Comparison of ENCODE assay signal across 10 mouse cellular contexts in genomic region chr4:119275226-119275625, GRCm38 (mm10). TPM values are rescaled to one million over a fixed set of nuclear protein-coding genes. Genes with fewer than 3 reads are reported as not detected.
DNase-seq lines count a peak whose midpoint lies in the region; ATAC-seq and TF ChIP-seq lines count a peak whose summit lies in the region.
"Had no signal": no experiment of that assay in that cellular context is flagged by ENCODE, and none has a peak within 500 bp of the region (broad histone marks: within the 10 kb centered on the region; RNA-seq: fewer than 3 reads in every experiment).

No protein-coding gene starts in this region.

- no peak overlapping the region for H3K4me2 ChIP-seq in heart, embryonic 12.5 days
- H3K4me2 ChIP-seq in liver, embryonic 14.5 days (ENCODE audit: low read depth), result no peak overlapping the region

- no peak; the same call in 1 of the 2 replicates for TF ChIP-seq CTCF in left cerebral cortex, adult 2 months (IDR thresholded peaks at IDR 0.05)
- no peak for TF ChIP-seq CTCF in liver, embryonic 14.5 days (IDR thresholded peaks at IDR 0.05; ENCODE audit: low read depth)
- TF ChIP-seq CTCF in small intestine, adult 2 months (IDR thresholded peaks at IDR 0.05; ENCODE audit: extremely low read depth, insufficient read length, insufficient replicate concordance, low read depth, low read length), result no peak

- H3K4me1 ChIP-seq in heart, embryonic 12.5 days (replicated peaks), result peaks cover 8% of the 10 kb centered on the region; the same call in 1 of the 2 replicates
- H3K4me1 ChIP-seq in liver, embryonic 14.5 days (replicated peaks; ENCODE audit: control insufficient read depth in 2 of 2, insufficient read depth in 2 of 2, low read length in 1 of 2), result peaks cover 0 to 7% of the 10 kb centered on the region in 2 experiments; a peak in 2 of 4 replicates
- peaks cover 2% of the 10 kb centered on the region; the same call in 1 of the 2 replicates for H3K4me1 ChIP-seq in small intestine, adult 2 months (ENCODE audit: control insufficient read depth, insufficient read depth, insufficient read length, low read length)

- DNase-seq in left cerebral cortex, adult 2 months (ENCODE audit: extremely low spot score in 1 of 2, low spot score in 2 of 2), result no peak
- no peak for DNase-seq in left cerebral cortex, postnatal 36 days (ENCODE audit: low spot score in 2 of 2)
- no peak for DNase-seq in liver, embryonic 14.5 days (ENCODE audit: low read depth in 3 of 3, low spot score in 3 of 3)
- DNase-seq in cerebellum, postnatal 4 days (ENCODE audit: low spot score in 2 of 2), result no peak
- no peak for DNase-seq in frontal cortex, postnatal 14 days (ENCODE audit: low spot score in 2 of 2)
- DNase-seq: adrenal gland, postnatal 36 days; cerebellum, postnatal 10 days; gastrocnemius, postnatal 25 days had no signal

- H3K27me3 ChIP-seq in heart, embryonic 12.5 days (replicated peaks), result no peaks in the 10 kb centered on the region
- no peaks in the 10 kb centered on the region for H3K27me3 ChIP-seq in liver, embryonic 14.5 days (ENCODE audit: control insufficient read depth, insufficient read depth, low read length)
- no peaks in the 10 kb centered on the region for H3K27me3 ChIP-seq in small intestine, adult 2 months (ENCODE audit: control insufficient read depth, insufficient read depth, low read length)

- no peak overlapping the region for H3K9ac ChIP-seq in heart, embryonic 12.5 days
- H3K9ac ChIP-seq in liver, embryonic 14.5 days (replicated peaks), result no peak overlapping the region

- no peak for TF ChIP-seq POLR2A in small intestine, adult 2 months (IDR thresholded peaks at IDR 0.05; ENCODE audit: low read depth, low read length)

- ATAC-seq in heart, embryonic 12.5 days (ENCODE audit: insufficient number of reproducible peaks, low FRiP score), result 0 out of 2 replicates have a peak, but pooled peaks have one; percentile 46
- no peak for ATAC-seq in liver, embryonic 14.5 days (ENCODE audit: insufficient read depth)

- H3K9me3 ChIP-seq in heart, embryonic 12.5 days (replicated peaks), result no peaks in the 10 kb centered on the region
- no peaks in the 10 kb centered on the region for H3K9me3 ChIP-seq in liver, embryonic 14.5 days (ENCODE audit: control insufficient read depth, low read length)

- intact Hi-C loops in left cerebral cortex, adult 2 months (cut with DNase I), result no loop called here
- intact Hi-C loops in left cerebral cortex, postnatal 36 days (cut with DNase I), result no loop called here

- H3K4me3 ChIP-seq in left cerebral cortex, adult 2 months, result no peak overlapping the region
- no peak overlapping the region for H3K4me3 ChIP-seq in heart, embryonic 12.5 days
- no peak overlapping the region for H3K4me3 ChIP-seq in liver, embryonic 14.5 days (ENCODE audit: insufficient read depth in 1 of 2, low read depth in 2 of 2, low read length in 2 of 2)
- no peak overlapping the region for H3K4me3 ChIP-seq in small intestine, adult 2 months (ENCODE audit: low read depth, low read length)

- H3K27ac ChIP-seq in left cerebral cortex, adult 2 months, result peak overlapping the region; percentile 38
- peak overlapping the region; percentile 55 for H3K27ac ChIP-seq in heart, embryonic 12.5 days (ENCODE audit: poor library complexity, severe bottlenecking)
- peak overlapping the region; percentile 35 for H3K27ac ChIP-seq in liver, embryonic 14.5 days
- H3K27ac ChIP-seq in small intestine, adult 2 months (ENCODE audit: insufficient read depth, low read depth, low read length), result peak overlapping the region; percentile 77

- H3K36me3 ChIP-seq in heart, embryonic 12.5 days, result peaks cover 94% of the 10 kb centered on the region
- peaks cover 64% of the 10 kb centered on the region for H3K36me3 ChIP-seq in liver, embryonic 14.5 days (replicated peaks; ENCODE audit: control insufficient read depth, insufficient read depth, low read depth)
- H3K36me3 ChIP-seq in small intestine, adult 2 months (ENCODE audit: control insufficient read depth, insufficient read depth, low read length), result peaks cover 59% of the 10 kb centered on the region

- 39% methylated on average over 2 of the region's 2 CpGs for WGBS in heart, embryonic 12.5 days
- 17% methylated on average over 2 of the region's 2 CpGs for WGBS in liver, embryonic 14.5 days (ENCODE audit: insufficient replicate concordance)
- 35% methylated on average over 2 of the region's 2 CpGs for WGBS in small intestine, adult 2 months

- no peak for TF ChIP-seq EP300 in liver, embryonic 14.5 days (IDR thresholded peaks at IDR 0.05; ENCODE audit: low read depth)

RNA-seq across cellular contexts. Expression of gene Ybx1, which starts 19.2 kb away (rescaled TPM):
- 100 to 1,000 TPM; 191 to 223 TPM for total RNA-seq in left cerebral cortex, adult 2 months (2021)
- 100 to 1,000 TPM; 211 to 212 TPM for total RNA-seq in left cerebral cortex, postnatal 36 days (2021)
- 851 and 903 TPM in 2 replicates for polyA plus RNA-seq in heart, embryonic 12.5 days (2016; fragmentation: Nextera tagmentation; extraction: Ambion mirVana)
- 135 and 250 TPM in 2 replicates for polyA plus RNA-seq in liver, embryonic 14.5 days (2012; rRNA removed)
- 297 and 335 TPM in 2 replicates for polyA plus RNA-seq in liver, embryonic 14.5 days (2014; fragmentation: Nextera tagmentation; extraction: Ambion mirVana)
- polyA plus RNA-seq in small intestine, adult 2 months (2012; rRNA removed), result 202 and 242 TPM in 2 replicates

RNA-seq across cellular contexts. Expression of gene Cldn19, which starts 20.0 kb away (rescaled TPM):
- under 1 TPM; 0.18 to 0.30 TPM for total RNA-seq in left cerebral cortex, adult 2 months (2021)
- under 1 TPM; 0.27 to 0.32 TPM for total RNA-seq in left cerebral cortex, postnatal 36 days (2021)
- polyA plus RNA-seq in heart, embryonic 12.5 days (2016; fragmentation: Nextera tagmentation; extraction: Ambion mirVana), result not detected in 2 replicates
- polyA plus RNA-seq in liver, embryonic 14.5 days (2012; rRNA removed), result not detected in 2 replicates
- polyA plus RNA-seq in liver, embryonic 14.5 days (2014; fragmentation: Nextera tagmentation; extraction: Ambion mirVana), result not detected in 2 replicates
- polyA plus RNA-seq in small intestine, adult 2 months (2012; rRNA removed), result not detected in 2 replicates

RNA-seq across cellular contexts. Expression of gene P3h1, which starts 42.5 kb away (rescaled TPM):
- 1 to 10 TPM; 8.0 to 8.9 TPM for total RNA-seq in left cerebral cortex, adult 2 months (2021)
- 1 to 10 TPM; 4.9 to 7.7 TPM for total RNA-seq in left cerebral cortex, postnatal 36 days (2021)
- 32.8 and 34.3 TPM in 2 replicates for polyA plus RNA-seq in heart, embryonic 12.5 days (2016; fragmentation: Nextera tagmentation; extraction: Ambion mirVana)
- 7.5 and 9.1 TPM in 2 replicates for polyA plus RNA-seq in liver, embryonic 14.5 days (2012; rRNA removed)
- polyA plus RNA-seq in liver, embryonic 14.5 days (2014; fragmentation: Nextera tagmentation; extraction: Ambion mirVana), result 7.5 and 7.9 TPM in 2 replicates
- 4.4 and 6.3 TPM in 2 replicates for polyA plus RNA-seq in small intestine, adult 2 months (2012; rRNA removed)

RNA-seq across cellular contexts. Expression of gene AU022252, which starts 42.7 kb away (rescaled TPM):
- total RNA-seq in left cerebral cortex, adult 2 months (2021), result 10 to 100 TPM; 28.5 to 30.4 TPM
- 10 to 100 TPM; 28.0 to 34.5 TPM for total RNA-seq in left cerebral cortex, postnatal 36 days (2021)
- 27.8 and 28.9 TPM in 2 replicates for polyA plus RNA-seq in heart, embryonic 12.5 days (2016; fragmentation: Nextera tagmentation; extraction: Ambion mirVana)
- 2.2 and 3.1 TPM in 2 replicates for polyA plus RNA-seq in liver, embryonic 14.5 days (2012; rRNA removed)
- polyA plus RNA-seq in liver, embryonic 14.5 days (2014; fragmentation: Nextera tagmentation; extraction: Ambion mirVana), result 12.7 and 12.8 TPM in 2 replicates
- polyA plus RNA-seq in small intestine, adult 2 months (2012; rRNA removed), result 1.9 and 2.0 TPM in 2 replicates

RNA-seq across cellular contexts. Expression of gene Ppih, which starts 45.1 kb away (rescaled TPM):
- 10 to 100 TPM; 14.1 to 20.8 TPM for total RNA-seq in left cerebral cortex, adult 2 months (2021)
- 10 to 100 TPM; 15.2 to 16.2 TPM for total RNA-seq in left cerebral cortex, postnatal 36 days (2021)
- polyA plus RNA-seq in heart, embryonic 12.5 days (2016; fragmentation: Nextera tagmentation; extraction: Ambion mirVana), result 58.1 and 58.5 TPM in 2 replicates
- 42.3 and 52.2 TPM in 2 replicates for polyA plus RNA-seq in liver, embryonic 14.5 days (2012; rRNA removed)
- polyA plus RNA-seq in liver, embryonic 14.5 days (2014; fragmentation: Nextera tagmentation; extraction: Ambion mirVana), result 76.0 and 80.8 TPM in 2 replicates
- 2.5 and 4.3 TPM in 2 replicates for polyA plus RNA-seq in small intestine, adult 2 months (2012; rRNA removed)
